ENCODE assay signal across 21 mouse cellular contexts in the genomic region with DNA sequence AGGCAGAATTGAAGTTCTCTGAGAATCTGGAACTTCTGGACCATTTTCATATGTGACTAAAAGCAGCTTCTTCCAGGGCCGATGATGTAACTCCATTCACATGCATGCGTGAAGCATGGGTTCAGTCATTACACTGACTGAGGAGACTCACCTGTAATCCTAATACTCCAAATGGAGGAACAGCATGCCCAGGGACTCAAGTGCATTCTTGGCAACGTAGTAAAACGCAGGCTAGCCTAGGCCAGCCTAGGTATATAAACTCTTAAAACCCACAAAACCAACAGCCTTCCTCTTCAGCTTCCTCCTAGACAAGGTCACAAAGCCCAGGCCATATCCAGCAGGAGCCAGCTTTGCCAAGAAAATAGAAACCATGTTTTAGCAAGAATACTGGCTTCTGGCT. TPM values are rescaled to one million over a fixed set of nuclear protein-coding genes. Genes with fewer than 3 reads are reported as not detected.
DNase-seq lines count a peak whose midpoint lies in the region; ATAC-seq and TF ChIP-seq lines count a peak whose summit lies in the region.
"Had no signal": no experiment of that assay in that cellular context is flagged by ENCODE, and none has a peak within 500 bp of the region (broad histone marks: within the 10 kb centered on the region; RNA-seq: fewer than 3 reads in every experiment).

No protein-coding gene starts in this region.

- H3K9ac ChIP-seq in lung, embryonic 14.5 days = no peak overlapping the region
- H3K9ac ChIP-seq: embryonic facial prominence, embryonic 12.5 days; forebrain, embryonic 12.5 days; heart, embryonic 12.5 days; hindbrain, embryonic 15.5 days had no signal

- no peak overlapping the region for H3K4me2 ChIP-seq in lung, embryonic 14.5 days
- H3K4me2 ChIP-seq: embryonic facial prominence, embryonic 12.5 days; forebrain, embryonic 12.5 days; heart, embryonic 12.5 days; hindbrain, embryonic 15.5 days had no signal

- H3K27ac ChIP-seq in left cerebral cortex, adult 2 months = peak overlapping the region; percentile 9; the same call in 1 of the 2 replicates
- no peak overlapping the region for H3K27ac ChIP-seq in lung, embryonic 14.5 days (ENCODE audit: low read depth)
- H3K27ac ChIP-seq: embryonic facial prominence, embryonic 12.5 days; forebrain, embryonic 12.5 days; gastrocnemius, adult 2 months; hindbrain, embryonic 15.5 days had no signal

- no peaks in the 10 kb centered on the region for H3K27me3 ChIP-seq in lung, embryonic 14.5 days (ENCODE audit: insufficient read depth, low read length)
- H3K27me3 ChIP-seq: CH12.LX; embryonic facial prominence, embryonic 12.5 days; forebrain, embryonic 12.5 days; heart, embryonic 12.5 days; hindbrain, embryonic 15.5 days; Patski had no signal

- H3K4me1 ChIP-seq in lung, embryonic 14.5 days (ENCODE audit: insufficient read depth) = no peaks in the 10 kb centered on the region
- H3K4me1 ChIP-seq: embryonic facial prominence, embryonic 12.5 days; hindbrain, embryonic 15.5 days had no signal

- ATAC-seq in lung, embryonic 14.5 days (ENCODE audit: insufficient read depth) = no peak
- ATAC-seq: activated CD4-positive, CD25-positive, alpha-beta regulatory T cell, adult 4 months; forebrain, embryonic 16.5 days; Patski had no signal

- no peak for TF ChIP-seq CTCF in left cerebral cortex, adult 2 months (IDR thresholded peaks at IDR 0.05)
- TF ChIP-seq CTCF in lung, embryonic 14.5 days (IDR thresholded peaks at IDR 0.05; ENCODE audit: low read depth) = no peak

- H3K36me3 ChIP-seq in lung, embryonic 14.5 days (ENCODE audit: insufficient read depth) = no peaks in the 10 kb centered on the region
- H3K36me3 ChIP-seq: embryonic facial prominence, embryonic 12.5 days; forebrain, embryonic 12.5 days; heart, embryonic 12.5 days; hindbrain, embryonic 15.5 days had no signal

- DNase-seq in left cerebral cortex, adult 2 months (ENCODE audit: extremely low spot score in 1 of 2, low spot score in 2 of 2) = no peak
- DNase-seq in left cerebral cortex, adult 11 months (ENCODE audit: low spot score) = no peak
- DNase-seq in lung, embryonic 14.5 days = peak; percentile 13
- peak; percentile 11 for DNase-seq in lung, postnatal 10 days
- no peak for DNase-seq in testis, postnatal 14 days (ENCODE audit: low spot score)
- DNase-seq in layer of hippocampus, postnatal 25 days (ENCODE audit: extremely low spot score in 1 of 2, low spot score in 1 of 2) = no peak
- no peak for DNase-seq in heart, postnatal 36 days
- DNase-seq in cerebellum, postnatal 25 days = no peak
- DNase-seq: adrenal gland, postnatal 14 days; cerebellum, adult 18-20 months; cerebellum, adult 9-11 months; gastrocnemius, adult 2 months; gastrocnemius, postnatal 25 days had no signal

- 72% methylated on average over 4 of the region's 4 CpGs for WGBS in lung, embryonic 14.5 days

- intact Hi-C loops in left cerebral cortex, adult 2 months (cut with DNase I) = no loop called here
- intact Hi-C loops in heart, postnatal 36 days (cut with DNase I) = no loop called here

- no peak overlapping the region for H3K4me3 ChIP-seq in left cerebral cortex, adult 2 months
- H3K4me3 ChIP-seq in lung, embryonic 14.5 days (ENCODE audit: low read depth, low read length) = no peak overlapping the region
- H3K4me3 ChIP-seq: embryonic facial prominence, embryonic 12.5 days; forebrain, embryonic 12.5 days; gastrocnemius, adult 2 months; heart, embryonic 12.5 days; hindbrain, embryonic 15.5 days had no signal

- H3K9me3 ChIP-seq in lung, embryonic 14.5 days (ENCODE audit: low read depth, low read length) = no peaks in the 10 kb centered on the region
- H3K9me3 ChIP-seq: embryonic facial prominence, embryonic 12.5 days; forebrain, embryonic 12.5 days; heart, embryonic 12.5 days; hindbrain, embryonic 15.5 days had no signal

RNA-seq across cellular contexts. Expression of a gene that starts 57.4 kb away (rescaled TPM):
- 10 to 100 TPM; 20.7 to 21.6 TPM for total RNA-seq in left cerebral cortex, adult 2 months (2021)
- 25.9 and 26.2 TPM in 2 replicates for polyA plus RNA-seq in lung, embryonic 14.5 days (2014; fragmentation: Nextera tagmentation; extraction: Ambion mirVana)
- total RNA-seq in layer of hippocampus, postnatal 25 days (2021) = 10 to 100 TPM; 20.8 to 21.7 TPM
- total RNA-seq in heart, postnatal 36 days (2021) = 10 to 100 TPM in 1 of 2 experiments, 1 to 10 TPM in 1; 9.8 to 10.7 TPM

RNA-seq across cellular contexts. Expression of a gene that starts 57.6 kb away (rescaled TPM):
- 10 to 100 TPM; 34.4 to 40.7 TPM for total RNA-seq in left cerebral cortex, adult 2 months (2021)
- polyA plus RNA-seq in lung, embryonic 14.5 days (2014; fragmentation: Nextera tagmentation; extraction: Ambion mirVana) = 29.3 and 34.3 TPM in 2 replicates
- total RNA-seq in layer of hippocampus, postnatal 25 days (2021) = 10 to 100 TPM; 33.8 to 37.6 TPM
- total RNA-seq in heart, postnatal 36 days (2021) = 10 to 100 TPM; 79.2 to 87.6 TPM

Comparison
In these comparisons a context has a peak if more than half of its experiments do, and no peak if none do; other contexts are left out.
1. DNase-seq: peak in lung, embryonic 14.5 days (single experiment) and lung, postnatal 10 days (single experiment); none in left cerebral cortex, adult 2 months (0 of 2), left cerebral cortex, adult 11 months (single experiment), testis, postnatal 14 days (single experiment), layer of hippocampus, postnatal 25 days (0 of 2), heart, postnatal 36 days (0 of 2) and cerebellum, postnatal 25 days (0 of 2).